In the genomic region with DNA sequence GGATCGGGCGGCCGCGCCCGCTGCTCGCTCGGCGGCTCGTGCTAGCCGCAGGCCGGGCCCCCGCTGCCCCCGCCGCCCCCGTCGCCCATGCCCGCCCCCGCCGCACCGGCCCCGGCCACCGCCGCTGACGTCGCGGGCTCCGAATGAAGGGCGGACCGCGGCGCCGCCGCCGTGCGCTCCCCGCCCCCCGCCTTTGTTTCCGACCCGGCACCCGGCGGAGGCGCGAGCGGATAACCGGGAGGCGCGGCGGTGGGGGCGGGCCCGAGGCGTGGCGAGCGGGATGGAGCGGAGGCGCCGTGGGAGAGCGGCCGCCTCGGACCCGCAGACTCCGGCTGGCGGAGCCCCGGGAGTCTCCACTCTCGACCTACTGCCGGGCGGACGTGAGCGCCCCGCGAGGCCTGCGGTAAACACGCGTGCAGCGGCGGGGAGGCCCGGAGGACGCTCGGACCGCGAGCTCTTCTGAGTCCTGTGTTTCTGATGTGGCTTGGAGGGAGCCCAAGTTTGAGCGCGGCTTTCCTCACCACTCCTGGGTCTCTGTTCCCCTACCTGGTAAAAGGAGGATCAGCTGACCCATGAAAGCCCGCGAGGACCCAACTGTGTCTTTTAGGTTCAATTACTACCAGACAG, we compare ENCODE assay signal across 7 mouse cellular contexts. TPM values are rescaled to one million over a fixed set of nuclear protein-coding genes. Genes with fewer than 3 reads are reported as not detected.
DNase-seq lines count a peak whose midpoint lies in the region; ATAC-seq and TF ChIP-seq lines count a peak whose summit lies in the region.

Gene Plekho1 (minus strand): TSS at position 200 of the 627 bp plus-strand sequence.

- under 1% methylated on average over 68 of the region's 84 CpGs for WGBS in hindbrain, postnatal 0 days
- under 1% methylated on average over 82 of the region's 84 CpGs for WGBS in midbrain, embryonic 10.5 days
- WGBS in spleen, adult 2 months = 1% methylated on average over 58 of the region's 84 CpGs

- H3K27me3 ChIP-seq in hindbrain, postnatal 0 days (ENCODE audit: insufficient read depth, low read length) = no peaks in the 10 kb centered on the region
- H3K27me3 ChIP-seq in midbrain, embryonic 10.5 days (ENCODE audit: low read depth, poor library complexity, severe bottlenecking) = no peaks in the 10 kb centered on the region
- H3K27me3 ChIP-seq in spleen, adult 2 months (ENCODE audit: control insufficient read depth, insufficient read depth, low read length) = no peaks in the 10 kb centered on the region

- TF ChIP-seq POLR2A in spleen, adult 2 months (IDR thresholded peaks at IDR 0.05; ENCODE audit: low read depth, low read length) = no peak; the same call in 1 of the 2 replicates

- H3K9me3 ChIP-seq in hindbrain, postnatal 0 days (ENCODE audit: low read length) = no peaks in the 10 kb centered on the region
- H3K9me3 ChIP-seq in midbrain, embryonic 10.5 days (replicated peaks) = no peaks in the 10 kb centered on the region

- H3K9ac ChIP-seq in hindbrain, postnatal 0 days (replicated peaks; ENCODE audit: low read length) = peak within 1 kb of the TSS; percentile 98

- H3K4me1 ChIP-seq in hindbrain, postnatal 0 days (ENCODE audit: insufficient read depth, low read length) = peaks cover 23% of the 10 kb centered on the region
- H3K4me1 ChIP-seq in midbrain, embryonic 10.5 days = peaks cover 62% of the 10 kb centered on the region
- H3K4me1 ChIP-seq in spleen, adult 2 months (ENCODE audit: control insufficient read depth, insufficient read depth, insufficient read length) = peaks cover 10% of the 10 kb centered on the region; the same call in 1 of the 2 replicates

- TF ChIP-seq CTCF in hindbrain, postnatal 0 days (IDR thresholded peaks at IDR 0.05; ENCODE audit: low read depth) = peak; percentile 5; the same call in 1 of the 2 replicates
- TF ChIP-seq CTCF in spleen, adult 2 months (IDR thresholded peaks at IDR 0.05; ENCODE audit: extremely low read depth, insufficient read depth, insufficient read length, insufficient replicate concordance) = no peak; the same call in 1 of the 2 replicates

- intact Hi-C loops in gastrocnemius, postnatal 14 days (cut with DNase I; ENCODE audit: low total_unique reads) = no loop called here
- intact Hi-C loops in left cerebral cortex, postnatal 4 days (cut with DNase I) = no loop called here

- peak within 1 kb of the TSS; percentile 93 for H3K4me2 ChIP-seq in hindbrain, postnatal 0 days (ENCODE audit: low read depth, low read length)

- peaks cover 10% of the 10 kb centered on the region; the same call in 1 of the 2 replicates for H3K36me3 ChIP-seq in hindbrain, postnatal 0 days (ENCODE audit: insufficient read depth, low read length)
- peaks cover 31% of the 10 kb centered on the region for H3K36me3 ChIP-seq in midbrain, embryonic 10.5 days
- peaks cover 9% of the 10 kb centered on the region for H3K36me3 ChIP-seq in spleen, adult 2 months (ENCODE audit: control insufficient read depth, insufficient read depth, low read length)

- H3K27ac ChIP-seq in hindbrain, postnatal 0 days = peak within 1 kb of the TSS; percentile 96
- peak within 1 kb of the TSS; percentile 100 for H3K27ac ChIP-seq in midbrain, embryonic 10.5 days (replicated peaks)
- peak within 1 kb of the TSS; percentile 97 for H3K27ac ChIP-seq in spleen, adult 2 months (ENCODE audit: insufficient read depth, low read length)

- ATAC-seq in activated CD4-positive, CD25-positive, alpha-beta regulatory T cell, adult 4 months = peak; percentile 40
- ATAC-seq in hindbrain, postnatal 0 days = peak; percentile 69

- peak within 1 kb of the TSS; percentile 82 for H3K4me3 ChIP-seq in hindbrain, postnatal 0 days (ENCODE audit: low read length)
- H3K4me3 ChIP-seq in midbrain, embryonic 10.5 days = peak within 1 kb of the TSS; percentile 86
- peak within 1 kb of the TSS; percentile 81 for H3K4me3 ChIP-seq in spleen, adult 2 months (ENCODE audit: extremely low read depth, insufficient read depth, insufficient read length)

- peak; percentile 70 to 77 for DNase-seq in cerebellum, postnatal 14 days
- DNase-seq in gastrocnemius, postnatal 14 days = peak; percentile 70
- DNase-seq in hindbrain, postnatal 0 days (ENCODE audit: low spot score) = peak; percentile 71
- DNase-seq in left cerebral cortex, postnatal 4 days = peak; percentile 65
- peak; percentile 74 for DNase-seq in midbrain, embryonic 10.5 days (ENCODE audit: low spot score)
- DNase-seq in spleen, adult 2 months (ENCODE audit: low read depth in 1 of 2, low spot score in 2 of 2) = peak in 1 of 2 experiments; percentile 72

RNA-seq across cellular contexts. Expression of gene Plekho1, which starts in this region (rescaled TPM):
- 10 to 100 TPM in 1 of 2 experiments, 1 to 10 TPM in 1; 7.5 to 12.8 TPM for polyA plus RNA-seq in activated CD4-positive, CD25-positive, alpha-beta regulatory T cell, adult 4 months (2017; shearing (Covaris generic))
- 10 to 100 TPM; 30.0 to 50.8 TPM for total RNA-seq in gastrocnemius, postnatal 14 days (2021)
- 45.5 and 57.8 TPM in 2 replicates for total RNA-seq in hindbrain, postnatal 0 days (2014; rRNA removed)
- polyA plus RNA-seq in hindbrain, postnatal 0 days (2015; fragmentation: Nextera tagmentation; extraction: Ambion mirVana) = 37.9 and 39.0 TPM in 2 replicates
- total RNA-seq in left cerebral cortex, postnatal 4 days (2021) = 10 to 100 TPM; 83.3 to 89.3 TPM
- 66.8 and 69.0 TPM in 2 replicates for polyA plus RNA-seq in midbrain, embryonic 10.5 days (2016; fragmentation: Nextera tagmentation; extraction: Ambion mirVana)
- polyA plus RNA-seq in spleen, adult 2 months (2012; rRNA removed) = 60.1 and 91.7 TPM in 2 replicates
